ENCODE assay signal across 38 mouse cellular contexts in genomic region chr19:8830664-8831063, GRCm38 (mm10). TPM values are rescaled to one million over a fixed set of nuclear protein-coding genes. Genes with fewer than 3 reads are reported as not detected.
DNase-seq lines count a peak whose midpoint lies in the region; ATAC-seq lines count a peak whose summit lies in the region.
"Had no signal": no experiment of that assay in that cellular context is flagged by ENCODE, and none has a peak within 500 bp of the region (broad histone marks: within the 10 kb centered on the region; RNA-seq: fewer than 3 reads in every experiment).

No protein-coding gene starts in this region.

- peak overlapping the region; percentile 14; the same call in 1 of the 2 replicates for H3K9ac ChIP-seq in heart, embryonic 13.5 days
- no peak overlapping the region for H3K9ac ChIP-seq in forebrain, embryonic 16.5 days (replicated peaks; ENCODE audit: low read depth, low read length)
- H3K9ac ChIP-seq: embryonic facial prominence, embryonic 15.5 days; heart, embryonic 12.5 days; hindbrain, embryonic 15.5 days; kidney, embryonic 15.5 days; limb, embryonic 12.5 days; liver, embryonic 15.5 days; lung, embryonic 14.5 days; neural tube, embryonic 13.5 days had no signal

- H3K79me2 ChIP-seq in macrophage (ENCODE audit: inconsistent target): peaks cover 49% of the 10 kb centered on the region

- 88% methylated on average over 8 of the region's 8 CpGs for WGBS in heart, embryonic 13.5 days
- WGBS in heart, embryonic 10.5 days: 96% methylated on average over 8 of the region's 8 CpGs
- WGBS in forebrain, embryonic 16.5 days: 70% methylated on average over 8 of the region's 8 CpGs
- WGBS in macrophage (ENCODE audit: missing documents): 98% methylated on average over 8 of the region's 8 CpGs

- no peak overlapping the region for H3K27ac ChIP-seq in heart, embryonic 13.5 days (replicated peaks)
- H3K27ac ChIP-seq in heart, embryonic 10.5 days: no peak overlapping the region
- no peak overlapping the region; the same call in 1 of the 2 replicates for H3K27ac ChIP-seq in forebrain, embryonic 16.5 days (ENCODE audit: low read length)
- peak overlapping the region; percentile 66; the same call in 1 of the 2 replicates for H3K27ac ChIP-seq in macrophage
- H3K27ac ChIP-seq: embryonic facial prominence, embryonic 10.5 days; embryonic facial prominence, embryonic 15.5 days; hindbrain, embryonic 15.5 days; kidney, embryonic 15.5 days; limb, embryonic 12.5 days; neural tube, embryonic 13.5 days had no signal

- DNase-seq in heart, embryonic 10.5 days (ENCODE audit: low spot score): no peak
- DNase-seq in layer of hippocampus, postnatal 36 days: peak; percentile 43 to 49
- no peak for DNase-seq in layer of hippocampus, adult 11-12 months (ENCODE audit: low spot score)
- no peak for DNase-seq in gastrocnemius, postnatal 14 days
- DNase-seq: adrenal gland, postnatal 25 days; B cell, adult 2 months; cerebellum, adult 2 months; cerebellum, postnatal 25 days; gastrocnemius, postnatal 36 days; heart, adult 18-20 months; heart, postnatal 10 days; kidney, adult 18-20 months; kidney, postnatal 36 days; lung, postnatal 14 days; right cerebral cortex, postnatal 14 days; thymus, postnatal 14 days had no signal

- ATAC-seq in heart, embryonic 13.5 days (ENCODE audit: extremely low read depth, insufficient number of reproducible peaks, low FRiP score, low TSS enrichment): no peak
- ATAC-seq in forebrain, embryonic 16.5 days: peak; percentile 31; the same call in 1 of the 2 replicates

- intact Hi-C loops in gastrocnemius, postnatal 14 days (cut with DNase I; ENCODE audit: low total_unique reads): no loop called here

- no peaks in the 10 kb centered on the region for H3K4me1 ChIP-seq in heart, embryonic 13.5 days
- H3K4me1 ChIP-seq in heart, embryonic 10.5 days: no peaks in the 10 kb centered on the region
- no peaks in the 10 kb centered on the region for H3K4me1 ChIP-seq in forebrain, embryonic 16.5 days (replicated peaks; ENCODE audit: control insufficient read depth, insufficient read depth, low read length)
- H3K4me1 ChIP-seq: embryonic facial prominence, embryonic 10.5 days; heart, embryonic 12.5 days; hindbrain, embryonic 15.5 days; kidney, embryonic 15.5 days; limb, embryonic 12.5 days; neural tube, embryonic 13.5 days had no signal

- H3K36me3 ChIP-seq in heart, embryonic 13.5 days: peaks cover 100% of the 10 kb centered on the region
- H3K36me3 ChIP-seq in heart, embryonic 10.5 days: peaks cover 100% of the 10 kb centered on the region
- peaks cover 70% of the 10 kb centered on the region for H3K36me3 ChIP-seq in forebrain, embryonic 16.5 days (ENCODE audit: control insufficient read depth, insufficient read depth)
- H3K36me3 ChIP-seq in macrophage (ENCODE audit: inconsistent target): peaks cover 58% of the 10 kb centered on the region

- H3K27me3 ChIP-seq in heart, embryonic 13.5 days (replicated peaks): no peaks in the 10 kb centered on the region
- H3K27me3 ChIP-seq in heart, embryonic 10.5 days (ENCODE audit: insufficient read depth, poor library complexity, severe bottlenecking): no peaks in the 10 kb centered on the region
- no peaks in the 10 kb centered on the region for H3K27me3 ChIP-seq in forebrain, embryonic 16.5 days (replicated peaks; ENCODE audit: control insufficient read depth, insufficient read depth, low read length)
- H3K27me3 ChIP-seq: embryonic facial prominence, embryonic 15.5 days; heart, embryonic 12.5 days; hindbrain, embryonic 15.5 days; kidney, embryonic 15.5 days; limb, embryonic 12.5 days; liver, embryonic 15.5 days; neural tube, embryonic 13.5 days had no signal

- H3K9me3 ChIP-seq in heart, embryonic 13.5 days: no peaks in the 10 kb centered on the region
- H3K9me3 ChIP-seq in heart, embryonic 10.5 days: no peaks in the 10 kb centered on the region
- no peaks in the 10 kb centered on the region for H3K9me3 ChIP-seq in forebrain, embryonic 16.5 days (ENCODE audit: control insufficient read depth, low read length)
- H3K9me3 ChIP-seq: embryonic facial prominence, embryonic 10.5 days; embryonic facial prominence, embryonic 15.5 days; heart, embryonic 12.5 days; hindbrain, embryonic 15.5 days; kidney, embryonic 15.5 days; limb, embryonic 12.5 days; liver, embryonic 15.5 days; neural tube, embryonic 13.5 days had no signal

- no peak overlapping the region for H3K4me3 ChIP-seq in heart, embryonic 13.5 days
- no peak overlapping the region for H3K4me3 ChIP-seq in heart, embryonic 10.5 days
- no peak overlapping the region for H3K4me3 ChIP-seq in forebrain, embryonic 16.5 days (replicated peaks; ENCODE audit: low read length)
- no peak overlapping the region for H3K4me3 ChIP-seq in macrophage (ENCODE audit: inconsistent target)
- H3K4me3 ChIP-seq: embryonic facial prominence, embryonic 10.5 days; embryonic facial prominence, embryonic 15.5 days; heart, embryonic 12.5 days; hindbrain, embryonic 15.5 days; kidney, embryonic 15.5 days; limb, embryonic 12.5 days; liver, embryonic 15.5 days; neural tube, embryonic 13.5 days had no signal

- H3K4me2 ChIP-seq in heart, embryonic 13.5 days: no peak overlapping the region
- no peak overlapping the region for H3K4me2 ChIP-seq in forebrain, embryonic 16.5 days (ENCODE audit: low read length)
- H3K4me2 ChIP-seq: embryonic facial prominence, embryonic 15.5 days; heart, embryonic 12.5 days; hindbrain, embryonic 15.5 days; kidney, embryonic 15.5 days; limb, embryonic 12.5 days; lung, embryonic 14.5 days; midbrain, embryonic 11.5 days; neural tube, embryonic 13.5 days had no signal

RNA-seq across cellular contexts. Expression of gene AC129217.1, which starts 1.1 kb away (rescaled TPM):
- not detected in 2 replicates for polyA plus RNA-seq in heart, embryonic 13.5 days (2015; fragmentation: Nextera tagmentation; extraction: Ambion mirVana)
- polyA plus RNA-seq in heart, embryonic 10.5 days (2016; fragmentation: Nextera tagmentation; extraction: Ambion mirVana): not detected in 2 replicates
- not detected for total RNA-seq in layer of hippocampus, postnatal 36 days (2021)
- polyA plus RNA-seq in forebrain, embryonic 16.5 days (2015; fragmentation: Nextera tagmentation; extraction: Ambion mirVana): not detected in 2 replicates
- 10 to 100 TPM in 1 of 26 experiments, 1 to 10 TPM in 9, not detected in 16; 2.4 to 11.6 (median 4.0) TPM for total RNA-seq in macrophage (2018; cell fraction: chromatin; rRNA removed)
- total RNA-seq in macrophage (2018; cell fraction: cytosol; rRNA removed): 1 to 10 TPM in 12 of 26 experiments, not detected in 14; 1.3 to 9.4 (median 2.9) TPM
- 1 to 10 TPM in 6 of 26 experiments, not detected in 20; 1.3 to 2.8 (median 1.9) TPM for total RNA-seq in macrophage (2018; cell fraction: nucleus; rRNA removed)
- 44.3 TPM in 1 of 3 replicates, not detected in the others for polyA plus RNA-seq in macrophage (2018)
- total RNA-seq in gastrocnemius, postnatal 14 days (2021): not detected
- total RNA-seq: adrenal gland, adult 18-20 months; adrenal gland, postnatal 25 days; heart, adult 18-20 months; heart, postnatal 10 days; hematopoietic stem cell, adult 5-6 weeks; left cerebral cortex, postnatal 14 days; megakaryocyte progenitor cell, adult 5-6 weeks had no signal
- polyA plus RNA-seq: cerebellum, adult 2 months; embryonic facial prominence, embryonic 10.5 days; embryonic facial prominence, embryonic 15.5 days; frontal cortex, adult 2 months; heart, embryonic 12.5 days; hindbrain, embryonic 15.5 days; intestine, embryonic 14.5 days; kidney, embryonic 15.5 days; limb, embryonic 12.5 days; liver, adult 2 months; liver, embryonic 15.5 days; lung, embryonic 14.5 days; midbrain, embryonic 11.5 days; neural tube, embryonic 13.5 days; stomach, embryonic 16.5 days had no signal

RNA-seq across cellular contexts. Expression of gene Bscl2, which starts 6.6 kb away (rescaled TPM):
- 44.6 and 45.3 TPM in 2 replicates for polyA plus RNA-seq in heart, embryonic 13.5 days (2015; fragmentation: Nextera tagmentation; extraction: Ambion mirVana)
- polyA plus RNA-seq in heart, embryonic 10.5 days (2016; fragmentation: Nextera tagmentation; extraction: Ambion mirVana): 46.2 and 51.1 TPM in 2 replicates
- total RNA-seq in layer of hippocampus, postnatal 36 days (2021): 100 to 1,000 TPM in 1 of 2 experiments, 10 to 100 TPM in 1; 99.0 to 112 TPM
- 88.3 and 98.7 TPM in 2 replicates for polyA plus RNA-seq in forebrain, embryonic 16.5 days (2015; fragmentation: Nextera tagmentation; extraction: Ambion mirVana)
- 10 to 100 TPM in 24 of 26 experiments, 1 to 10 TPM in 2; 8.7 to 57.3 (median 25.0) TPM for total RNA-seq in macrophage (2018; cell fraction: chromatin; rRNA removed)
- 100 to 1,000 TPM in 6 of 26 experiments, 10 to 100 TPM in 20; 63.2 to 119 (median 80.1) TPM for total RNA-seq in macrophage (2018; cell fraction: cytosol; rRNA removed)
- 10 to 100 TPM; 22.3 to 69.1 (median 42.1) TPM for total RNA-seq in macrophage (2018; cell fraction: nucleus; rRNA removed)
- 72.1 to 121 TPM (median 102 TPM) in 3 replicates for polyA plus RNA-seq in macrophage (2018)
- 10 to 100 TPM; 14.4 to 15.6 TPM for total RNA-seq in gastrocnemius, postnatal 14 days (2021)

RNA-seq across cellular contexts. Expression of gene Gng3, which starts 8.3 kb away (rescaled TPM):
- 2.2 TPM in 2 replicates for polyA plus RNA-seq in heart, embryonic 13.5 days (2015; fragmentation: Nextera tagmentation; extraction: Ambion mirVana)
- polyA plus RNA-seq in heart, embryonic 10.5 days (2016; fragmentation: Nextera tagmentation; extraction: Ambion mirVana): 2.6 and 4.7 TPM in 2 replicates
- total RNA-seq in layer of hippocampus, postnatal 36 days (2021): 100 to 1,000 TPM; 161 to 172 TPM
- 258 and 306 TPM in 2 replicates for polyA plus RNA-seq in forebrain, embryonic 16.5 days (2015; fragmentation: Nextera tagmentation; extraction: Ambion mirVana)
- under 1 TPM in 2 of 26 experiments, not detected in 24; 0.33 to 0.43 TPM for total RNA-seq in macrophage (2018; cell fraction: chromatin; rRNA removed)
- under 1 TPM in 2 of 26 experiments, not detected in 24; 0.09 to 0.10 TPM for total RNA-seq in macrophage (2018; cell fraction: cytosol; rRNA removed)
- total RNA-seq in macrophage (2018; cell fraction: nucleus; rRNA removed): under 1 TPM in 5 of 26 experiments, not detected in 21; 0.23 to 0.58 (median 0.33) TPM
- polyA plus RNA-seq in macrophage (2018): not detected in 3 replicates
- not detected for total RNA-seq in gastrocnemius, postnatal 14 days (2021)
- total RNA-seq: gastrocnemius, adult 18-20 months; gastrocnemius, postnatal 36 days; heart, adult 18-20 months; heart, postnatal 10 days; hematopoietic stem cell, adult 5-6 weeks; liver, adult 2 months had no signal

RNA-seq across cellular contexts. Expression of gene Hnrnpul2, which starts 10.9 kb away (rescaled TPM):
- polyA plus RNA-seq in heart, embryonic 13.5 days (2015; fragmentation: Nextera tagmentation; extraction: Ambion mirVana): 2.9 TPM in 2 replicates
- 2.8 and 4.6 TPM in 2 replicates for polyA plus RNA-seq in heart, embryonic 10.5 days (2016; fragmentation: Nextera tagmentation; extraction: Ambion mirVana)
- 100 to 1,000 TPM; 123 to 126 TPM for total RNA-seq in layer of hippocampus, postnatal 36 days (2021)
- 5.1 and 5.5 TPM in 2 replicates for polyA plus RNA-seq in forebrain, embryonic 16.5 days (2015; fragmentation: Nextera tagmentation; extraction: Ambion mirVana)
- 100 to 1,000 TPM in 16 of 26 experiments, 10 to 100 TPM in 10; 43.1 to 200 (median 123) TPM for total RNA-seq in macrophage (2018; cell fraction: chromatin; rRNA removed)
- total RNA-seq in macrophage (2018; cell fraction: cytosol; rRNA removed): 100 to 1,000 TPM in 1 of 26 experiments, 10 to 100 TPM in 25; 60.4 to 102 (median 80.2) TPM
- 100 to 1,000 TPM in 15 of 26 experiments, 10 to 100 TPM in 11; 61.1 to 164 (median 118) TPM for total RNA-seq in macrophage (2018; cell fraction: nucleus; rRNA removed)
- 74.0 to 130 TPM (median 81.5 TPM) in 3 replicates for polyA plus RNA-seq in macrophage (2018)
- 10 to 100 TPM; 35.4 to 37.3 TPM for total RNA-seq in gastrocnemius, postnatal 14 days (2021)

RNA-seq across cellular contexts. Expression of gene Ttc9c, which starts 11.5 kb away (rescaled TPM):
- 32.9 and 38.9 TPM in 2 replicates for polyA plus RNA-seq in heart, embryonic 13.5 days (2015; fragmentation: Nextera tagmentation; extraction: Ambion mirVana)
- 43.2 and 51.3 TPM in 2 replicates for polyA plus RNA-seq in heart, embryonic 10.5 days (2016; fragmentation: Nextera tagmentation; extraction: Ambion mirVana)
- total RNA-seq in layer of hippocampus, postnatal 36 days (2021): 10 to 100 TPM; 36.5 to 37.3 TPM
- 71.1 and 72.1 TPM in 2 replicates for polyA plus RNA-seq in forebrain, embryonic 16.5 days (2015; fragmentation: Nextera tagmentation; extraction: Ambion mirVana)
- total RNA-seq in macrophage (2018; cell fraction: chromatin; rRNA removed): 100 to 1,000 TPM in 1 of 26 experiments, 10 to 100 TPM in 24, 1 to 10 TPM in 1; 6.5 to 108 (median 37.4) TPM
- 10 to 100 TPM; 17.1 to 45.4 (median 34.0) TPM for total RNA-seq in macrophage (2018; cell fraction: cytosol; rRNA removed)
- total RNA-seq in macrophage (2018; cell fraction: nucleus; rRNA removed): 10 to 100 TPM; 15.7 to 94.7 (median 44.9) TPM
- 25.0 to 30.5 TPM (median 30.3 TPM) in 3 replicates for polyA plus RNA-seq in macrophage (2018)
- total RNA-seq in gastrocnemius, postnatal 14 days (2021): 10 to 100 TPM in 1 of 2 experiments, 1 to 10 TPM in 1; 9.6 to 10.7 TPM

Comparison
In these comparisons a context has a peak if more than half of its experiments do, and no peak if none do; other contexts are left out.
1. DNase-seq: peak in layer of hippocampus, postnatal 36 days (2 of 2); none in heart, embryonic 10.5 days (single experiment), layer of hippocampus, adult 11-12 months (single experiment) and gastrocnemius, postnatal 14 days (single experiment).
2. RNA of gene Gng3, which starts 8.3 kb away (polyA plus RNA-seq): 258 to 306 TPM in forebrain, embryonic 16.5 days; 2.6 to 4.7 TPM in heart, embryonic 10.5 days, 2.2 TPM in heart, embryonic 13.5 days and not detected in macrophage; every median in the first group is over 10 times any median in the second.